Mouse (Mus musculus) stomach, embryonic 14.5 days (tissue): ENCODE results near the gene Iqschfp. TPM values are rescaled to one million over a fixed set of nuclear protein-coding genes. Genes with fewer than 3 reads are reported as not detected.

Experiments
- ATAC-seq: fragments of 200-750 bp; cut with Nextera tagmentation; 2 replicates; pipeline ENCODE4 v1.8.0; 2017; ENCODE audit warnings: low read depth, moderate TSS enrichment; ENCODE audit not compliant: insufficient number of reproducible peaks, insufficient read depth, low FRiP score
- H3K27ac ChIP-seq: fragments of 300-500 bp; sonication (generic); 2 replicates; pipeline ENCODE4 v1.5.1; 2014; ENCODE audit warnings: mild to moderate bottlenecking, low read length, moderate library complexity, mixed read lengths
- H3K27me3 ChIP-seq: fragments of 300-500 bp; sonication (generic); 2 replicates; pipeline ENCODE4 v1.6.1; 2014; ENCODE audit warnings: low read length, control low read depth, mixed read lengths; ENCODE audit not compliant: control insufficient read depth, insufficient read depth
- H3K36me3 ChIP-seq: fragments of 300-500 bp; sonication (generic); 2 replicates; pipeline ENCODE4 v1.6.1; 2014; ENCODE audit warnings: mild to moderate bottlenecking, control low read depth, low read length, moderate library complexity, mixed read lengths; ENCODE audit not compliant: control insufficient read depth, insufficient read depth
- H3K4me1 ChIP-seq: fragments of 300-500 bp; sonication (generic); 2 replicates; pipeline ENCODE4 v1.6.1; 2014; ENCODE audit warnings: low read length, control low read depth, mixed read lengths; ENCODE audit not compliant: control insufficient read depth, insufficient read depth
- H3K4me2 ChIP-seq: fragments of 300-500 bp; sonication (generic); replicated peaks from 2 replicates; pipeline ENCODE4 v1.6.1; 2014; ENCODE audit warnings: low read depth, low read length, control low read depth
- H3K4me3 ChIP-seq: fragments of 300-500 bp; sonication (generic); 2 replicates; pipeline ENCODE4 v1.5.1; 2014; ENCODE audit warnings: low read depth, low read length, control low read depth
- H3K9ac ChIP-seq: fragments of 300-500 bp; sonication (generic); replicated peaks from 2 replicates; pipeline ENCODE4 v1.6.1; 2014; ENCODE audit warnings: low read depth, mild to moderate bottlenecking, control low read depth, low read length, moderate library complexity, mixed read lengths
- H3K9me3 ChIP-seq: fragments of 300-500 bp; sonication (generic); 2 replicates; pipeline ENCODE4 v1.6.1; 2016; ENCODE audit warnings: low read depth, low read length, control low read depth; ENCODE audit not compliant: control insufficient read depth
- WGBS: fragments of 180-500 bp; shearing (Covaris S2); extraction: QIAGEN DNeasy Blood & Tissue Kit; methylation state at CpG from one replicate; pipeline ENCODE4 v1.1.7; 2014; 5-methylcytosine and 5-hydroxymethylcytosine counted together
- polyA plus RNA-seq: library from polyadenylated mRNA; unstranded; fragments of >200 nt; fragmentation: Nextera tagmentation; extraction: Ambion mirVana; gene quantifications from 2 replicates; pipeline ENCODE4 v1.2.1, GENCODE M21; 2014

Gene Iqschfp
- polyA plus RNA-seq, 1 experiment from 2014 or later = 0.20 TPM

GRCm38 (mm10) chr3:68583771-68584511 is 691.9 kb downstream of the Iqschfp start:
- peak overlapping the region; percentile 34; the same call in 1 of the 2 replicates for H3K27ac ChIP-seq
- H3K4me1 ChIP-seq = peaks cover 34% of the 10 kb centered on the region
- no peaks in the 10 kb centered on the region for H3K9me3 ChIP-seq
- ATAC-seq = no peak
- WGBS = 44% methylated on average over 13 of the region's 14 CpGs
- no peak overlapping the region for H3K9ac ChIP-seq
- no peaks in the 10 kb centered on the region for H3K36me3 ChIP-seq
- no peaks in the 10 kb centered on the region for H3K27me3 ChIP-seq
- peak overlapping the region; percentile 30 for H3K4me2 ChIP-seq
- no peak overlapping the region for H3K4me3 ChIP-seq

- no peak overlapping the region for H3K9ac ChIP-seq
- no peaks in the 10 kb centered on the region for H3K27me3 ChIP-seq
- H3K36me3 ChIP-seq = no peaks in the 10 kb centered on the region
- H3K4me3 ChIP-seq = no peak overlapping the region
- H3K9me3 ChIP-seq = no peaks in the 10 kb centered on the region
- H3K27ac ChIP-seq = no peak overlapping the region
- WGBS = 82% methylated on average over 4 of the region's 4 CpGs
- H3K4me2 ChIP-seq = no peak overlapping the region
- H3K4me1 ChIP-seq = peaks cover 35% of the 10 kb centered on the region
- ATAC-seq = no peak
Observed at GRCm38 (mm10) chr3:68585213-68585612, 693.2 kb downstream of the Iqschfp start.

GRCm38 (mm10) chr3:68586646-68587064 is 694.6 kb downstream of the Iqschfp start:
- no peak for ATAC-seq
- peak overlapping the region; percentile 10; the same call in 1 of the 2 replicates for H3K27ac ChIP-seq
- H3K4me2 ChIP-seq = no peak overlapping the region

GRCm38 (mm10) chr3:68587567-68588245 is 695.7 kb downstream of the Iqschfp start:
- Histone ChIP-seq H3K4me3 (no peak overlapping the region), H3K4me1 (peaks cover 40% of the 10 kb centered on the region), H3K27me3 (no peaks in the 10 kb centered on the region), H3K4me2 (no peak overlapping the region), H3K27ac (no peak overlapping the region), H3K36me3 (no peaks in the 10 kb centered on the region), H3K9ac (no peak overlapping the region), H3K9me3 (no peaks in the 10 kb centered on the region)
- 56% methylated on average over 10 of the region's 10 CpGs for WGBS
- ATAC-seq = no peak

More at GRCm38 (mm10) chr3:68586646-68587064, 694.6 kb downstream of the Iqschfp start:
- peaks cover 44% of the 10 kb centered on the region for H3K4me1 ChIP-seq
- no peaks in the 10 kb centered on the region for H3K36me3 ChIP-seq
- H3K9ac ChIP-seq = no peak overlapping the region
- no peak overlapping the region for H3K4me3 ChIP-seq
- no peaks in the 10 kb centered on the region for H3K9me3 ChIP-seq
- H3K27me3 ChIP-seq = no peaks in the 10 kb centered on the region
- WGBS = 36% methylated on average over 9 of the region's 9 CpGs

GRCm38 (mm10) chr3:68589220-68589840 is 697.3 kb downstream of the Iqschfp start:
- 80% methylated on average over 9 of the region's 9 CpGs for WGBS
- peaks cover 26% of the 10 kb centered on the region for H3K4me1 ChIP-seq
- H3K27ac ChIP-seq = no peak overlapping the region
- H3K36me3 ChIP-seq = no peaks in the 10 kb centered on the region
- no peaks in the 10 kb centered on the region for H3K27me3 ChIP-seq
- H3K9me3 ChIP-seq = no peaks in the 10 kb centered on the region
- no peak for ATAC-seq
- no peak overlapping the region for H3K9ac ChIP-seq
- H3K4me2 ChIP-seq = no peak overlapping the region
- no peak overlapping the region for H3K4me3 ChIP-seq

- peaks cover 24% of the 10 kb centered on the region for H3K4me1 ChIP-seq
- 28% methylated on average over 8 of the region's 8 CpGs for WGBS
Observed at GRCm38 (mm10) chr3:68590436-68590835, 698.4 kb downstream of the Iqschfp start.

GRCm38 (mm10) chr3:68592575-68592974 is 700.5 kb downstream of the Iqschfp start:
- H3K9me3 ChIP-seq = no peaks in the 10 kb centered on the region
- no peaks in the 10 kb centered on the region for H3K27me3 ChIP-seq
- no peak overlapping the region for H3K9ac ChIP-seq
- WGBS = 72% methylated on average over 10 of the region's 10 CpGs
- H3K4me2 ChIP-seq = no peak overlapping the region
- H3K36me3 ChIP-seq = no peaks in the 10 kb centered on the region
- H3K4me3 ChIP-seq = no peak overlapping the region
- peaks cover 16% of the 10 kb centered on the region for H3K4me1 ChIP-seq
- ATAC-seq = no peak
- H3K27ac ChIP-seq = no peak overlapping the region

More at GRCm38 (mm10) chr3:68590436-68590835, 698.4 kb downstream of the Iqschfp start:
- Histone ChIP-seq H3K27me3 (no peaks in the 10 kb centered on the region), H3K4me2 (no peak overlapping the region), H3K36me3 (no peaks in the 10 kb centered on the region), H3K4me3 (no peak overlapping the region), H3K9me3 (no peaks in the 10 kb centered on the region), H3K9ac (no peak overlapping the region), H3K27ac (no peak overlapping the region)
- ATAC-seq = peak; percentile 64; the same call in 1 of the 2 replicates

GRCm38 (mm10) chr3:68593073-68593867 is 701.2 kb downstream of the Iqschfp start:
- WGBS = 66% methylated on average over 12 of the region's 12 CpGs

More at GRCm38 (mm10) chr3:68593073-68593867, 701.2 kb downstream of the Iqschfp start:
- H3K4me2 ChIP-seq = no peak overlapping the region
- H3K27ac ChIP-seq = no peak overlapping the region
- H3K4me1 ChIP-seq = peaks cover 15% of the 10 kb centered on the region
- no peak for ATAC-seq
- no peaks in the 10 kb centered on the region for H3K36me3 ChIP-seq
- H3K27me3 ChIP-seq = no peaks in the 10 kb centered on the region
- H3K9ac ChIP-seq = no peak overlapping the region
- no peak overlapping the region for H3K4me3 ChIP-seq
- no peaks in the 10 kb centered on the region for H3K9me3 ChIP-seq
